Mouse (Mus musculus) hindbrain, embryonic 13.5 days (tissue): Measurements from ENCODE around the gene Gpbp1. TPM values are rescaled to one million over a fixed set of nuclear protein-coding genes. Genes with fewer than 3 reads are reported as not detected.
A peak's percentile ranks its signal among the peaks of the same experiment; 100 is the strongest.

Source experiments
- ATAC-seq: fragments of 200-750 bp; cut with Nextera tagmentation; 2 replicates; pipeline ENCODE4 v1.8.0; 2017; ENCODE audit warnings: moderate TSS enrichment; ENCODE audit not compliant: low FRiP score
- H3K27ac ChIP-seq: fragments of 300-500 bp; sonication (generic); 2 replicates; pipeline ENCODE4 v1.5.1; 2015; ENCODE audit warnings: inconsistent platforms, mild to moderate bottlenecking, moderate library complexity
- H3K27me3 ChIP-seq: fragments of 300-500 bp; sonication (generic); 2 replicates; pipeline ENCODE4 v1.6.1; 2015; ENCODE audit warnings: mild to moderate bottlenecking, inconsistent platforms
- H3K36me3 ChIP-seq: fragments of 300-500 bp; sonication (generic); 2 replicates; pipeline ENCODE4 v1.6.1; 2015; ENCODE audit warnings: mild to moderate bottlenecking, inconsistent platforms
- H3K4me1 ChIP-seq: fragments of 300-500 bp; sonication (generic); replicated peaks from 2 replicates; pipeline ENCODE4 v1.6.1; 2015; ENCODE audit warnings: inconsistent platforms
- H3K4me2 ChIP-seq: fragments of 300-500 bp; sonication (generic); 2 replicates; pipeline ENCODE4 v1.6.1; 2015; ENCODE audit warnings: inconsistent platforms, mild to moderate bottlenecking, moderate library complexity
- H3K4me3 ChIP-seq: fragments of 300-500 bp; sonication (generic); 2 replicates; pipeline ENCODE4 v1.5.1; 2015; ENCODE audit warnings: mild to moderate bottlenecking, inconsistent platforms
- H3K9ac ChIP-seq: fragments of 300-500 bp; sonication (generic); 2 replicates; pipeline ENCODE4 v1.6.1; 2015; ENCODE audit warnings: mild to moderate bottlenecking, inconsistent platforms
- H3K9me3 ChIP-seq: fragments of 300-500 bp; sonication (generic); 2 replicates; pipeline ENCODE4 v1.6.1; 2016; ENCODE audit warnings: inconsistent platforms
- WGBS: fragments of 180-500 bp; shearing (Covaris S2); methylation state at CpG from one replicate; pipeline ENCODE4 v1.1.7; 2015; 5-methylcytosine and 5-hydroxymethylcytosine counted together
- polyA plus RNA-seq: library from polyadenylated mRNA; unstranded; fragments of >200 nt; fragmentation: Nextera tagmentation; extraction: Ambion mirVana; gene quantifications from 2 replicates; pipeline ENCODE4 v1.2.1, GENCODE M21; 2015

Gene Gpbp1
- polyA plus RNA-seq = 105 TPM in 2 replicates

- Histone ChIP-seq H3K4me3 (peak within 1 kb of the TSS; percentile 92), H3K9me3 (no peaks in the 10 kb centered on the region), H3K36me3 (no peaks in the 10 kb centered on the region), H3K27me3 (peaks cover 27% of the 10 kb centered on the region), H3K9ac (peak within 1 kb of the TSS; percentile 96), H3K4me1 (peaks cover 24% of the 10 kb centered on the region), H3K27ac (peak within 1 kb of the TSS; percentile 98), H3K4me2 (peak within 1 kb of the TSS; percentile 93)
- under 1% methylated on average over 93 of the region's 109 CpGs for WGBS
- peak; percentile 95 for ATAC-seq
Observed at GRCm38 (mm10) chr13:111489802-111490723, at the start of gene Gpbp1. Gene Gpbp1, minus strand, starts transcription at chr13:111490111.

- Histone ChIP-seq H3K27me3 (no peaks in the 10 kb centered on the region), H3K4me2 (no peak overlapping the region), H3K9me3 (no peaks in the 10 kb centered on the region), H3K9ac (no peak overlapping the region), H3K4me3 (no peak overlapping the region), H3K4me1 (no peaks in the 10 kb centered on the region), H3K27ac (no peak overlapping the region), H3K36me3 (no peaks in the 10 kb centered on the region)
- ATAC-seq = no peak
- WGBS = 81% methylated on average over 9 of the region's 9 CpGs
Observed at GRCm38 (mm10) chr13:111537718-111538117, 47.8 kb upstream of the Gpbp1 start.

- H3K27ac ChIP-seq = no peak overlapping the region
- ATAC-seq = no peak
- no peak overlapping the region for H3K4me2 ChIP-seq
- H3K9ac ChIP-seq = no peak overlapping the region
- no peaks in the 10 kb centered on the region for H3K36me3 ChIP-seq
- H3K4me3 ChIP-seq = no peak overlapping the region
- 79% methylated on average over 6 of the region's 6 CpGs for WGBS
- no peaks in the 10 kb centered on the region for H3K27me3 ChIP-seq
- no peaks in the 10 kb centered on the region for H3K4me1 ChIP-seq
- no peaks in the 10 kb centered on the region for H3K9me3 ChIP-seq
Observed at GRCm38 (mm10) chr13:111536207-111536887, 46.4 kb upstream of the Gpbp1 start.

- Histone ChIP-seq H3K4me3 (no peak overlapping the region), H3K4me1 (no peaks in the 10 kb centered on the region; the same call in 1 of the 2 replicates), H3K9ac (no peak overlapping the region), H3K27ac (no peak overlapping the region), H3K27me3 (no peaks in the 10 kb centered on the region), H3K4me2 (no peak overlapping the region), H3K36me3 (no peaks in the 10 kb centered on the region), H3K9me3 (no peaks in the 10 kb centered on the region)
- no peak for ATAC-seq
- WGBS = 70% methylated on average over 6 of the region's 6 CpGs
Observed at GRCm38 (mm10) chr13:111534131-111534530, 44.2 kb upstream of the Gpbp1 start.

- no peak overlapping the region for H3K4me3 ChIP-seq
- no peaks in the 10 kb centered on the region; the same call in 1 of the 2 replicates for H3K4me1 ChIP-seq
- H3K9ac ChIP-seq = no peak overlapping the region
- WGBS = 90% methylated on average over 16 of the region's 16 CpGs
- no peak for ATAC-seq
- no peak overlapping the region for H3K27ac ChIP-seq
- no peaks in the 10 kb centered on the region for H3K27me3 ChIP-seq
- no peaks in the 10 kb centered on the region for H3K36me3 ChIP-seq
- H3K4me2 ChIP-seq = no peak overlapping the region
- H3K9me3 ChIP-seq = no peaks in the 10 kb centered on the region
Observed at GRCm38 (mm10) chr13:111532178-111532948, 42.5 kb upstream of the Gpbp1 start.

- 100% methylated on average over 1 of the region's 1 CpGs for WGBS
- Histone ChIP-seq H3K27ac (no peak overlapping the region), H3K4me2 (no peak overlapping the region), H3K27me3 (no peaks in the 10 kb centered on the region), H3K36me3 (no peaks in the 10 kb centered on the region), H3K9ac (no peak overlapping the region), H3K4me3 (no peak overlapping the region), H3K4me1 (no peaks in the 10 kb centered on the region; the same call in 1 of the 2 replicates), H3K9me3 (no peaks in the 10 kb centered on the region)
- no peak for ATAC-seq
Observed at GRCm38 (mm10) chr13:111531701-111532100, 41.8 kb upstream of the Gpbp1 start.

GRCm38 (mm10) chr13:111524277-111524676 lies 34.4 kb upstream of the Gpbp1 start:
- H3K27ac ChIP-seq = no peak overlapping the region
- 100% methylated on average over 2 of the region's 2 CpGs for WGBS
- no peaks in the 10 kb centered on the region for H3K27me3 ChIP-seq
- H3K36me3 ChIP-seq = no peaks in the 10 kb centered on the region
- H3K9me3 ChIP-seq = no peaks in the 10 kb centered on the region
- H3K4me2 ChIP-seq = no peak overlapping the region
- ATAC-seq = no peak
- H3K4me3 ChIP-seq = no peak overlapping the region
- H3K4me1 ChIP-seq = no peaks in the 10 kb centered on the region
- no peak overlapping the region for H3K9ac ChIP-seq

GRCm38 (mm10) chr13:111522336-111522735 lies 32.4 kb upstream of the Gpbp1 start:
- no peak overlapping the region for H3K4me3 ChIP-seq
- no peaks in the 10 kb centered on the region for H3K4me1 ChIP-seq
- H3K36me3 ChIP-seq = no peaks in the 10 kb centered on the region
- H3K4me2 ChIP-seq = no peak overlapping the region
- no peak overlapping the region for H3K9ac ChIP-seq
- no peak for ATAC-seq
- H3K27me3 ChIP-seq = no peaks in the 10 kb centered on the region
- H3K27ac ChIP-seq = no peak overlapping the region
- 80% methylated on average over 9 of the region's 9 CpGs for WGBS
- no peaks in the 10 kb centered on the region for H3K9me3 ChIP-seq

GRCm38 (mm10) chr13:111520456-111520855 lies 30.5 kb upstream of the Gpbp1 start:
- H3K9me3 ChIP-seq = no peaks in the 10 kb centered on the region
- no peak for ATAC-seq
- 80% methylated on average over 4 of the region's 4 CpGs for WGBS
- H3K4me2 ChIP-seq = no peak overlapping the region
- no peaks in the 10 kb centered on the region for H3K36me3 ChIP-seq
- no peak overlapping the region for H3K9ac ChIP-seq
- no peaks in the 10 kb centered on the region for H3K27me3 ChIP-seq
- no peak overlapping the region for H3K27ac ChIP-seq
- H3K4me3 ChIP-seq = no peak overlapping the region
- no peaks in the 10 kb centered on the region for H3K4me1 ChIP-seq

GRCm38 (mm10) chr13:111518332-111518731 lies 28.4 kb upstream of the Gpbp1 start:
- Histone ChIP-seq H3K27ac (no peak overlapping the region), H3K4me3 (no peak overlapping the region), H3K4me1 (no peaks in the 10 kb centered on the region), H3K4me2 (no peak overlapping the region), H3K9me3 (no peaks in the 10 kb centered on the region), H3K9ac (no peak overlapping the region), H3K27me3 (no peaks in the 10 kb centered on the region), H3K36me3 (no peaks in the 10 kb centered on the region)
- ATAC-seq = no peak
- WGBS = 87% methylated on average over 5 of the region's 5 CpGs

- H3K36me3 ChIP-seq = no peaks in the 10 kb centered on the region
- no peaks in the 10 kb centered on the region for H3K27me3 ChIP-seq
- no peaks in the 10 kb centered on the region for H3K9me3 ChIP-seq
- H3K4me1 ChIP-seq = no peaks in the 10 kb centered on the region
- H3K9ac ChIP-seq = no peak overlapping the region
- no peak for ATAC-seq
- no peak overlapping the region for H3K4me2 ChIP-seq
- 93% methylated on average over 7 of the region's 7 CpGs for WGBS
- no peak overlapping the region for H3K27ac ChIP-seq
- H3K4me3 ChIP-seq = no peak overlapping the region
Observed at GRCm38 (mm10) chr13:111516385-111517150, 26.7 kb upstream of the Gpbp1 start.
